Mouse (Mus musculus) liver, adult 2 months (tissue): ENCODE data around the gene Slc36a3. TPM values are rescaled to one million over a fixed set of nuclear protein-coding genes. Genes with fewer than 3 reads are reported as not detected.

Experiments used
- DNase-seq: peaks from one replicate; pipeline ENCODE4 v3.0.0-alpha.2; 2011; ENCODE audit warnings: low read depth, low spot score; ENCODE audit errors: extremely low read depth
- H3K27ac ChIP-seq: fragments of 200-500 bp; replicated peaks from 2 replicates; pipeline ENCODE4 v1.5.1; 2012; ENCODE audit warnings: low read depth, mild to moderate bottlenecking, control low read depth, inconsistent platforms, low read length; ENCODE audit not compliant: insufficient read depth
- H3K27me3 ChIP-seq: fragments of 200-500 bp; 2 replicates; pipeline ENCODE4 v1.6.1; 2012; ENCODE audit warnings: mild to moderate bottlenecking, moderate library complexity, low read length, inconsistent platforms; ENCODE audit not compliant: control insufficient read depth, insufficient read depth
- H3K36me3 ChIP-seq: fragments of 200-500 bp; 2 replicates; pipeline ENCODE4 v1.6.1; 2012; ENCODE audit warnings: low read length, inconsistent platforms; ENCODE audit not compliant: control insufficient read depth, insufficient read depth
- H3K4me1 ChIP-seq: fragments of 200-500 bp; 2 replicates; pipeline ENCODE4 v1.6.1; 2011; ENCODE audit warnings: low read length; ENCODE audit not compliant: control insufficient read depth, insufficient read depth
- H3K4me3 ChIP-seq: fragments of 200-500 bp; 2 replicates; pipeline ENCODE4 v1.5.1; 2011; ENCODE audit warnings: low read depth, mild to moderate bottlenecking, control low read depth, low read length, moderate library complexity; ENCODE audit not compliant: insufficient read depth
- H3K79me2 ChIP-seq: fragments of 200-500 bp; 2 replicates; pipeline ENCODE4 v1.6.1; 2012; ENCODE audit warnings: inconsistent platforms, mild to moderate bottlenecking, low read length, moderate library complexity; ENCODE audit not compliant: control insufficient read depth, insufficient read depth
- H3K9ac ChIP-seq: fragments of 200-500 bp; 2 replicates; pipeline ENCODE4 v1.6.1; 2012; ENCODE audit warnings: low read depth, mild to moderate bottlenecking, control low read depth, inconsistent platforms, low read length
- CTCF ChIP-seq: fragments of 200-500 bp; IDR thresholded peaks from 2 replicates; pipeline ENCODE4 v1.5.1; 2011; ENCODE audit warnings: low read depth, low read length, control low read depth
- POLR2A ChIP-seq: fragments of 200-500 bp; IDR thresholded peaks from 2 replicates; pipeline ENCODE4 v1.6.1; 2011; ENCODE audit warnings: low read length, control low read depth; ENCODE audit not compliant: insufficient read depth; ENCODE audit errors: extremely low read depth
- WGBS: fragments of 180-500 bp; shearing (Covaris S2); methylation state at CpG from one replicate; pipeline ENCODE4 v1.1.7; 2018; 5-methylcytosine and 5-hydroxymethylcytosine counted together
- polyA plus RNA-seq: library from polyadenylated mRNA; depleted of rRNA; stranded (reverse); fragments of >200 nt; gene quantifications from 2 replicates; pipeline ENCODE4 v1.2.3, GENCODE M21; 2012
- total RNA-seq: library from RNA; depleted of rRNA; stranded (reverse); fragments of >200 nt; gene quantifications from 2 replicates; pipeline ENCODE4 v1.2.3, GENCODE M21; 2014

Slc36a3 gene
- total and polyA plus RNA-seq, 2 experiments, result 0.05 TPM; not detected in 1

GRCm38 (mm10) chr11:55113209-55113860 is 38.2 kb downstream of the Slc36a3 start:
- H3K4me1 ChIP-seq, result no peaks in the 10 kb centered on the region
- H3K79me2 ChIP-seq, result no peaks in the 10 kb centered on the region
- H3K4me3 ChIP-seq, result no peak overlapping the region
- no peak for TF ChIP-seq POLR2A
- no peak for TF ChIP-seq CTCF
- 0 out of 2 replicates have a peak overlapping the region, but pooled peaks have one; percentile 19 for H3K27ac ChIP-seq
- no peaks in the 10 kb centered on the region for H3K27me3 ChIP-seq
- WGBS, result 69% methylated on average over 7 of the region's 7 CpGs
- peaks cover 12% of the 10 kb centered on the region for H3K36me3 ChIP-seq
- peak; percentile 53 for DNase-seq
- no peak overlapping the region for H3K9ac ChIP-seq

GRCm38 (mm10) chr11:55110566-55111169 is 40.8 kb downstream of the Slc36a3 start:
- no peaks in the 10 kb centered on the region for H3K27me3 ChIP-seq
- DNase-seq, result no peak
- WGBS, result 84% methylated on average over 7 of the region's 7 CpGs
- no peak for TF ChIP-seq CTCF
- no peak for TF ChIP-seq POLR2A
- no peak overlapping the region for H3K9ac ChIP-seq
- H3K27ac ChIP-seq, result no peak overlapping the region
- H3K79me2 ChIP-seq, result no peaks in the 10 kb centered on the region
- H3K4me3 ChIP-seq, result no peak overlapping the region
- H3K36me3 ChIP-seq, result peaks cover 18% of the 10 kb centered on the region
- peaks cover 3% of the 10 kb centered on the region; the same call in 1 of the 2 replicates for H3K4me1 ChIP-seq

- no peaks in the 10 kb centered on the region for H3K27me3 ChIP-seq
- TF ChIP-seq CTCF, result no peak
- no peak for TF ChIP-seq POLR2A
- 69% methylated on average over 7 of the region's 7 CpGs for WGBS
- DNase-seq, result no peak
- no peak overlapping the region for H3K9ac ChIP-seq
- no peak overlapping the region for H3K4me3 ChIP-seq
- H3K79me2 ChIP-seq, result no peaks in the 10 kb centered on the region
- H3K36me3 ChIP-seq, result peaks cover 18% of the 10 kb centered on the region
- H3K4me1 ChIP-seq, result peaks cover 8% of the 10 kb centered on the region
- H3K27ac ChIP-seq, result no peak overlapping the region
Measured at GRCm38 (mm10) chr11:55109521-55110300, 41.8 kb downstream of the Slc36a3 start.

- Histone ChIP-seq H3K27me3 (no peaks in the 10 kb centered on the region), H3K79me2 (no peaks in the 10 kb centered on the region), H3K27ac (no peak overlapping the region), H3K4me3 (no peak overlapping the region), H3K9ac (no peak overlapping the region), H3K4me1 (peaks cover 17% of the 10 kb centered on the region), H3K36me3 (peaks cover 21% of the 10 kb centered on the region)
- TF ChIP-seq CTCF, result no peak
- TF ChIP-seq POLR2A, result no peak
- WGBS, result 94% methylated on average over 1 of the region's 1 CpGs
- no peak for DNase-seq
Measured at GRCm38 (mm10) chr11:55106636-55107035, 44.9 kb downstream of the Slc36a3 start.

- no peak overlapping the region for H3K9ac ChIP-seq
- DNase-seq, result peak; percentile 92
- H3K27ac ChIP-seq, result no peak overlapping the region
- H3K4me3 ChIP-seq, result no peak overlapping the region
- H3K27me3 ChIP-seq, result no peaks in the 10 kb centered on the region
- H3K79me2 ChIP-seq, result no peaks in the 10 kb centered on the region; the same call in 1 of the 2 replicates
- H3K36me3 ChIP-seq, result peaks cover 21% of the 10 kb centered on the region
- WGBS, result 20% methylated on average over 4 of the region's 4 CpGs
- TF ChIP-seq CTCF, result no peak
- no peak for TF ChIP-seq POLR2A
- peaks cover 21% of the 10 kb centered on the region for H3K4me1 ChIP-seq
Measured at GRCm38 (mm10) chr11:55105389-55105788, 46.1 kb downstream of the Slc36a3 start.
